Mouse (Mus musculus): ENCODE data around the gene Rrp7a. TPM values are rescaled to one million over a fixed set of nuclear protein-coding genes. Genes with fewer than 3 reads are reported as not detected.

The Rrp7a gene
- polyA plus RNA-seq, 1 experiment from 2014 or later: 66.2 TPM

GRCm38 (mm10) chr15:83114106-83114505 is 8.5 kb downstream of the Rrp7a start:
- DNase-seq (ENCODE audit: low spot score): no peak

- DNase-seq (ENCODE audit: low spot score): peak; percentile 53
Observed at GRCm38 (mm10) chr15:83112898-83113297, 9.7 kb downstream of the Rrp7a start.

- no peak for DNase-seq (ENCODE audit: low spot score)
Observed at GRCm38 (mm10) chr15:83111874-83112273, 10.7 kb downstream of the Rrp7a start.

GRCm38 (mm10) chr15:83111290-83111689 is 11.3 kb downstream of the Rrp7a start:
- no peak for DNase-seq (ENCODE audit: low spot score)

GRCm38 (mm10) chr15:83107814-83108213 is 14.8 kb downstream of the Rrp7a start:
- DNase-seq (ENCODE audit: low spot score): no peak

GRCm38 (mm10) chr15:83106426-83106825 is 16.2 kb downstream of the Rrp7a start:
- DNase-seq (ENCODE audit: low spot score): no peak

GRCm38 (mm10) chr15:83103111-83103510 is 19.5 kb downstream of the Rrp7a start:
- DNase-seq (ENCODE audit: low spot score): no peak

- DNase-seq (ENCODE audit: low spot score): no peak
Observed at GRCm38 (mm10) chr15:83100332-83100662, 22.3 kb downstream of the Rrp7a start.

GRCm38 (mm10) chr15:83099533-83100331 is 22.9 kb downstream of the Rrp7a start:
- DNase-seq (ENCODE audit: low spot score): peak; percentile 86

- DNase-seq (ENCODE audit: low spot score): peak; percentile 27
Observed at GRCm38 (mm10) chr15:83095950-83096349, 26.7 kb downstream of the Rrp7a start.

GRCm38 (mm10) chr15:83093687-83094086 is 28.9 kb downstream of the Rrp7a start:
- DNase-seq (ENCODE audit: low spot score): no peak

- DNase-seq (ENCODE audit: low spot score): no peak
Observed at GRCm38 (mm10) chr15:83090874-83091273, 31.7 kb downstream of the Rrp7a start.

GRCm38 (mm10) chr15:83089429-83089605 is 33.3 kb downstream of the Rrp7a start, which contains the start of gene Serhl:
Gene Serhl, plus strand, starts transcription at chr15:83089506.
- no peak for DNase-seq (ENCODE audit: low spot score)

GRCm38 (mm10) chr15:83088495-83089428 is 33.8 kb downstream of the Rrp7a start:
- DNase-seq (ENCODE audit: low spot score): no peak

- no peak for DNase-seq (ENCODE audit: low spot score)
Observed at GRCm38 (mm10) chr15:83086636-83087328, 35.8 kb downstream of the Rrp7a start.

GRCm38 (mm10) chr15:83085901-83086300 is 36.7 kb downstream of the Rrp7a start:
- peak; percentile 64 for DNase-seq (ENCODE audit: low spot score)

GRCm38 (mm10) chr15:83084022-83084640 is 38.5 kb downstream of the Rrp7a start:
- no peak for DNase-seq (ENCODE audit: low spot score)

- DNase-seq (ENCODE audit: low spot score): no peak
Observed at GRCm38 (mm10) chr15:83083530-83083929, 39.1 kb downstream of the Rrp7a start.

- peak; percentile 20 for DNase-seq (ENCODE audit: low spot score)
Observed at GRCm38 (mm10) chr15:83075607-83076525, 46.7 kb downstream of the Rrp7a start.

- DNase-seq (ENCODE audit: low spot score): no peak
Observed at GRCm38 (mm10) chr15:83074179-83074578, 48.4 kb downstream of the Rrp7a start.

Data from thymus, postnatal 0 days (tissue).